Mouse (Mus musculus) midbrain, embryonic 15.5 days (tissue): ENCODE results near the gene Wdr37. TPM values are rescaled to one million over a fixed set of nuclear protein-coding genes. Genes with fewer than 3 reads are reported as not detected.
"Not testable (repeated sequence)": the region's sequence is repeated elsewhere in the genome, so short reads cannot be mapped to it uniquely, and the experiment has no call there.

ENCODE experiments used
- ATAC-seq: fragments of 200-750 bp; cut with Nextera tagmentation; replicated peaks from 2 replicates; pipeline ENCODE4 v1.8.0; 2017; ENCODE audit warnings: moderate TSS enrichment
- H3K27ac ChIP-seq: fragments of 300-500 bp; sonication (generic); 2 replicates; pipeline ENCODE4 v1.5.1; 2015; ENCODE audit warnings: mild to moderate bottlenecking, inconsistent platforms
- H3K27me3 ChIP-seq: fragments of 300-500 bp; sonication (generic); replicated peaks from 2 replicates; pipeline ENCODE4 v1.6.1; 2015; ENCODE audit warnings: inconsistent platforms
- H3K36me3 ChIP-seq: fragments of 300-500 bp; sonication (generic); replicated peaks from 2 replicates; pipeline ENCODE4 v1.6.1; 2015; ENCODE audit warnings: inconsistent platforms
- H3K4me1 ChIP-seq: fragments of 300-500 bp; sonication (generic); 2 replicates; pipeline ENCODE4 v1.6.1; 2015; ENCODE audit warnings: inconsistent platforms
- H3K4me2 ChIP-seq: fragments of 300-500 bp; sonication (generic); 2 replicates; pipeline ENCODE4 v1.6.1; 2015; ENCODE audit warnings: inconsistent platforms, mild to moderate bottlenecking, moderate library complexity
- H3K4me3 ChIP-seq: fragments of 300-500 bp; sonication (generic); 2 replicates; pipeline ENCODE4 v1.5.1; 2015; ENCODE audit warnings: mild to moderate bottlenecking, inconsistent platforms
- H3K9ac ChIP-seq: fragments of 300-500 bp; sonication (generic); 2 replicates; pipeline ENCODE4 v1.6.1; 2015; ENCODE audit warnings: mild to moderate bottlenecking, inconsistent platforms
- H3K9me3 ChIP-seq: fragments of 300-500 bp; sonication (generic); 2 replicates; pipeline ENCODE4 v1.6.1; 2016; ENCODE audit warnings: inconsistent platforms
- WGBS: fragments of 180-500 bp; shearing (Covaris S2); methylation state at CpG from one replicate; pipeline ENCODE4 v1.1.7; 2015; ENCODE audit warnings: mixed read lengths; 5-methylcytosine and 5-hydroxymethylcytosine counted together
- polyA plus RNA-seq: library from polyadenylated mRNA; unstranded; fragments of >200 nt; fragmentation: Nextera tagmentation; extraction: Ambion mirVana; gene quantifications from 2 replicates; pipeline ENCODE4 v1.2.1, GENCODE M21; 2015

Gene Wdr37
- polyA plus RNA-seq, 1 experiment from 2014 or later: 58.2 TPM

- 89% methylated on average over 7 of the region's 7 CpGs for WGBS
- Histone ChIP-seq H3K9ac (no peak overlapping the region), H3K27ac (no peak overlapping the region), H3K36me3 (no peaks in the 10 kb centered on the region), H3K9me3 (no peaks in the 10 kb centered on the region), H3K4me3 (no peak overlapping the region), H3K4me1 (peaks cover 20% of the 10 kb centered on the region), H3K4me2 (no peak overlapping the region), H3K27me3 (no peaks in the 10 kb centered on the region)
- ATAC-seq: no peak
Measured at GRCm38 (mm10) chr13:8866612-8867011, 5.1 kb downstream of the Wdr37 start.

DNA sequence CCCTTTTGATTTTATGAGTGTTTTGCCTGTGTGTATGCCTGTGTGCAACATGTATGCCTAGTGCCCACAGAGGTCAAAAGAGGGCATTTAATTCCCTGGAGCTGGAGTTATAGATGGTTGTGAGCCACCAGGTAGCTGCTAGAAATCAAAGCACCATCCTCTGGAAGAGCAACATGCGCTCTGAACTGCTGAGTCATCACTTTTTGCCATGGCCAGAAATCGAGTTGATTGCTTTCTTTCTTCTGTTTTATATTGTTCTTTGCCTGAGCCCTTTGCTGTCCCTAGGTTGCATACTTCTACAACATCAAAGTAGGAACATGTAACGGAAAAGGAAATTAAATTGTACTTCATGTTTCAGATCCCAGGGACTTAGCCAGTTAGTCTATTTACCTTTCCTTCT lies 6.7 kb downstream of the Wdr37 start:
- Histone ChIP-seq H3K4me1 (peaks cover 17% of the 10 kb centered on the region), H3K36me3 (peaks cover 6% of the 10 kb centered on the region; the same call in 1 of the 2 replicates), H3K27me3 (no peaks in the 10 kb centered on the region), H3K9ac (no peak overlapping the region), H3K4me3 (no peak overlapping the region), H3K4me2 (no peak overlapping the region), H3K27ac (no peak overlapping the region), H3K9me3 (no peaks in the 10 kb centered on the region)
- 90% methylated on average over 3 of the region's 3 CpGs for WGBS
- no peak for ATAC-seq

DNA sequence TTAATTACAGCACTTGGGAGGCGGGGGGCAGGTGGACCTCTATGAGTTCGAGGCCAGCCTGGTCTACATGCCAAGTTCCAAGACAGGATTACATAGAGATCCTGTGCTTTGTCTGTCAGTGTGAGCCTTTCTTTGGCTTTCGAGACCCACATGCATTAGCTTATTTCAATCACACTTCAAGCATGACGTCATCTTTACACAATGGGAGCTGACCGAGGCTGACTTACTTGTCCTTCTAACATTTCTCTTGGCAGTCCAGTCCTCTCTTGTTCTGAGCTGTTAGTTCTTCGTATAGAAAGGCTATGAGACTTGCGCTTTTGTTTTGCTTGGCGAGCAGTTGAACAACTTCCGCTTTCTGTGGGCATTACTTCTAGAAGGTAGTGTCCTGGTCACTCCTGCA lies 10.8 kb downstream of the Wdr37 start:
- ATAC-seq: no peak
- H3K9ac ChIP-seq: no peak overlapping the region
- no peaks in the 10 kb centered on the region for H3K9me3 ChIP-seq
- peaks cover 12% of the 10 kb centered on the region; the same call in 1 of the 2 replicates for H3K36me3 ChIP-seq
- 89% methylated on average over 9 of the region's 9 CpGs for WGBS
- H3K27me3 ChIP-seq: no peaks in the 10 kb centered on the region
- no peaks in the 10 kb centered on the region for H3K4me1 ChIP-seq
- H3K4me2 ChIP-seq: no peak overlapping the region
- no peak overlapping the region for H3K27ac ChIP-seq
- H3K4me3 ChIP-seq: no peak overlapping the region

DNA sequence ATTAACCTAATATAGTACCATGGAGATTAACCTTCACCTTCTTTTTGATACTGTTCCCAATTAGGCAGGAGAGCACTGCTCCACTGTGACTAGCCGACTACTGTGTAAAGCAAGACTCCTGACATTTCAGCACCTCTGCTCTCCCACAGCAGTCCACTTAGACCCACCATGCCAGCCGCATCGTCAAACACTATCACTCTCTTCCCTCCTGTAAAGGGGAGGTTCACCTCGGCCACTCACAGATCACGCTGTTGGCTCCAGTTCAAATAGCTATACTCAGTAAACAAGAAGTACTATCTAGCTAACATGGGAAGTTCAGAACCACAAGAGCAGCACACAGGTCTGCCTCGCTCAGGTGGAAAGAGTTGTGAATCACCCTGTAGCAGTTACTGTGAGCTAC lies 13.3 kb downstream of the Wdr37 start:
- Histone ChIP-seq H3K4me2 (no peak overlapping the region), H3K9me3 (no peaks in the 10 kb centered on the region), H3K27ac (no peak overlapping the region), H3K4me1 (no peaks in the 10 kb centered on the region), H3K4me3 (no peak overlapping the region), H3K9ac (no peak overlapping the region), H3K27me3 (no peaks in the 10 kb centered on the region), H3K36me3 (peaks cover 25% of the 10 kb centered on the region; the same call in 1 of the 2 replicates)
- no peak for ATAC-seq
- 97% methylated on average over 6 of the region's 6 CpGs for whole genome bisulfite sequencing

DNA sequence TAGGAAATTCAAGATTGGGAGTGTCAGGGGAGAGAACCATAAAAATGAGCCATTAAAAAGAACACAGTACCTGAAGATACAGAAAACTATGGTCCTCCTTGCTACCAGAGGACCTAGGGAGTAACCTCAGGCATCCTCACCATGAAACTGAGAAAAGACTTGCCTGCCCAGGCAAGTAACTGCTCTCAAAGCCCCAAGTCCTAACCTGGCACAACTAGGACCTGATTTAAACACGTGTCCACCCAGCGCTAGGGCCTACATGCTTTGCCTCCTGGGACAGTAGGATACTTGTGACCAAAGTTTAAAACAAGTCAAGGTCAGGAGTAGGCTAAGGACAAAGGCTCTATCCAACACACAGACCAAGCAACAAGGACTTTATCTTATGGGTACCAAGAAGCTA lies 16.9 kb downstream of the Wdr37 start:
- 92% methylated on average over 2 of the region's 2 CpGs for WGBS
- Histone ChIP-seq H3K36me3 (peaks cover 24% of the 10 kb centered on the region; the same call in 1 of the 2 replicates), H3K9ac (no peak overlapping the region), H3K4me2 (no peak overlapping the region), H3K4me1 (no peaks in the 10 kb centered on the region), H3K4me3 (no peak overlapping the region), H3K27me3 (no peaks in the 10 kb centered on the region), H3K27ac (no peak overlapping the region), H3K9me3 (no peaks in the 10 kb centered on the region)
- ATAC-seq: no peak

- no peak for ATAC-seq
- 98% methylated on average over 4 of the region's 4 CpGs for WGBS
Measured at GRCm38 (mm10) chr13:8853424-8853823, 18.3 kb downstream of the Wdr37 start.

DNA sequence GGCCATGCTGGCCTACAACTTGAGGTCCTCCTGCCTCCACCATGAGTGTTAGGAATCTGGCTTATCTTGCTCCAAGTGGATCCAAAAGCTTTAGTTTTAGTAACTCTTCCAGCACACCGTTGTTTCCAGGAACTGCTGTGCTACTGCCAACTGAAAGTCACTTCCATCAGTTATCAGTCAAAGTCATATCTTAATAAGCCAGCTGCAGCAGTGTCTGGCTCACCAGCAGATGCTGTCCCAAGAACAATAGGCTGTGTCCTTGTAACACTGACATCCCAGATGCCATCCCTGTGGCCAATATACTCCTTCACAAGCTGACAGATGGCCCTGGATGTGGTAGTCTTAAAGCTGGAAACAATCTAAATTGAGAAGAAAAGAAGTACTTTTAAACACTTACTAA lies 22.4 kb downstream of the Wdr37 start:
- no peak overlapping the region for H3K4me3 ChIP-seq
- peaks cover 29% of the 10 kb centered on the region; the same call in 1 of the 2 replicates for H3K36me3 ChIP-seq
- no peak for ATAC-seq
- H3K4me1 ChIP-seq: no peaks in the 10 kb centered on the region
- H3K9me3 ChIP-seq: no peaks in the 10 kb centered on the region
- no peak overlapping the region for H3K9ac ChIP-seq
- H3K27me3 ChIP-seq: no peaks in the 10 kb centered on the region
- H3K4me2 ChIP-seq: no peak overlapping the region
- 73% methylated on average over 1 of the region's 1 CpGs for WGBS
- H3K27ac ChIP-seq: no peak overlapping the region

More at GRCm38 (mm10) chr13:8853424-8853823, 18.3 kb downstream of the Wdr37 start:
- H3K4me1 ChIP-seq: no peaks in the 10 kb centered on the region
- no peaks in the 10 kb centered on the region for H3K9me3 ChIP-seq
- no peaks in the 10 kb centered on the region for H3K27me3 ChIP-seq
- peaks cover 24% of the 10 kb centered on the region; the same call in 1 of the 2 replicates for H3K36me3 ChIP-seq
- H3K9ac ChIP-seq: no peak overlapping the region
- no peak overlapping the region for H3K27ac ChIP-seq
- H3K4me2 ChIP-seq: no peak overlapping the region
- no peak overlapping the region for H3K4me3 ChIP-seq

- Histone ChIP-seq H3K4me3 (no peak overlapping the region), H3K4me1 (no peaks in the 10 kb centered on the region), H3K27me3 (no peaks in the 10 kb centered on the region), H3K4me2 (no peak overlapping the region), H3K36me3 (peaks cover 24% of the 10 kb centered on the region; the same call in 1 of the 2 replicates), H3K9ac (no peak overlapping the region), H3K9me3 (no peaks in the 10 kb centered on the region), H3K27ac (no peak overlapping the region)
- 53% methylated on average over 2 of the region's 2 CpGs for WGBS
- ATAC-seq: no peak
Measured at GRCm38 (mm10) chr13:8847702-8848101, 24.0 kb downstream of the Wdr37 start.

- WGBS: 96% methylated on average over 3 of the region's 3 CpGs
- H3K9ac ChIP-seq: no peak overlapping the region
- H3K9me3 ChIP-seq: no peaks in the 10 kb centered on the region
- no peak overlapping the region for H3K27ac ChIP-seq
- no peaks in the 10 kb centered on the region for H3K27me3 ChIP-seq
- no peak overlapping the region for H3K4me3 ChIP-seq
- no peak for ATAC-seq
- no peaks in the 10 kb centered on the region for H3K4me1 ChIP-seq
- no peak overlapping the region for H3K4me2 ChIP-seq
- H3K36me3 ChIP-seq: peaks cover 37% of the 10 kb centered on the region
Measured at GRCm38 (mm10) chr13:8842273-8842672, 29.4 kb downstream of the Wdr37 start.

- peaks cover 32% of the 10 kb centered on the region for H3K36me3 ChIP-seq
- not testable (repeated sequence) for ATAC-seq, H3K4me3 ChIP-seq, H3K9ac ChIP-seq, H3K27me3 ChIP-seq, H3K27ac ChIP-seq, H3K4me2 ChIP-seq, H3K9me3 ChIP-seq, H3K4me1 ChIP-seq
- WGBS: 92% methylated on average over 7 of the region's 7 CpGs
Measured at GRCm38 (mm10) chr13:8841846-8842245, 29.9 kb downstream of the Wdr37 start.

DNA sequence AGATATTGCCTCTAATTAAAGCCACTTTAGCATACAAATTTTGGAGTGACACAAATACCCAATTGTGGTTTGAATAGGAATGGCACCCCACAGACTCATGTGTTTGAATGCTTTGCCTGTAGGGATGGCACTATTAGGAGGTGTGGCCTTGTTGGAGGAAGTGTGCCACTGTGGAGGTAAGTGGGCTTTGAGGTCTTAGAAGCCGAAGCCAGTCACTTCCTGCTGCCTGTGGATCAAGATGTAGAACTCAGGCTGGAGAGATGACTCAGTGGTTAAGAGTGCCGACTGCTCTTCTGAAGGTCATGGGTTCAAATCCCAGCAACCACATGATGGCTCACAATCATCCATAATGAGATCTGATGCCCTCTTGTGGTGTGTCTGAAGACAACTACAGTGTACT lies 30.8 kb downstream of the Wdr37 start:
- peaks cover 27% of the 10 kb centered on the region for H3K36me3 ChIP-seq
- H3K9me3 ChIP-seq: no peaks in the 10 kb centered on the region
- H3K4me2 ChIP-seq: no peak overlapping the region
- no peak overlapping the region for H3K4me3 ChIP-seq
- no peak for ATAC-seq
- no peaks in the 10 kb centered on the region for H3K4me1 ChIP-seq
- 91% methylated on average over 2 of the region's 2 CpGs for WGBS
- H3K9ac ChIP-seq: no peak overlapping the region
- H3K27ac ChIP-seq: no peak overlapping the region
- H3K27me3 ChIP-seq: no peaks in the 10 kb centered on the region

GRCm38 (mm10) chr13:8839937-8840336 lies 31.8 kb downstream of the Wdr37 start:
- Histone ChIP-seq H3K27ac (no peak overlapping the region), H3K36me3 (peaks cover 32% of the 10 kb centered on the region), H3K4me3 (no peak overlapping the region), H3K4me1 (no peaks in the 10 kb centered on the region), H3K9me3 (no peaks in the 10 kb centered on the region), H3K4me2 (no peak overlapping the region), H3K27me3 (no peaks in the 10 kb centered on the region), H3K9ac (no peak overlapping the region)
- no peak for ATAC-seq
- WGBS: 86% methylated on average over 6 of the region's 6 CpGs

DNA sequence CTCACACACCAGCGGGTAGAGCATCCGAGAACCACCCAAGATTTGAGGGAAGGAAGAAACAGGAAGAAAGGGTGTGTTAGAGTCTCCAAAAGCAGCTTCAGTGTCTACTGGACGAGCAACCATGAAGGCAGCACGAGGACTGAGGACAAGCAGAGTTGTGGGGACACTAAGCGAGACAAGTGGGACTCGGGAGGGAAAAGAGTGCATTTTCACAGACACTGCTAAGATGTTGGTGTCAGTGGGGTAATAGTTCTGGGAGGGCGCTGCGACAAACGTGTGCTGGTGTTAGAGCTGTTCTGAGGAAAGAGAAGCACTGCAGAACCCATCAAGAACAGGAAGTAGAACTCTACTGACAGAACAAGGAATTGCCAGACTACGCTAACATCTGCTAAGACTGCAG lies 32.6 kb downstream of the Wdr37 start:
- H3K4me3 ChIP-seq: no peak overlapping the region
- no peak for ATAC-seq
- no peak overlapping the region for H3K27ac ChIP-seq
- H3K36me3 ChIP-seq: peaks cover 38% of the 10 kb centered on the region
- H3K4me1 ChIP-seq: no peaks in the 10 kb centered on the region
- H3K9ac ChIP-seq: no peak overlapping the region
- WGBS: 92% methylated on average over 10 of the region's 10 CpGs
- H3K9me3 ChIP-seq: no peaks in the 10 kb centered on the region
- H3K4me2 ChIP-seq: no peak overlapping the region
- H3K27me3 ChIP-seq: no peaks in the 10 kb centered on the region
